Mouse (Mus musculus) hindbrain, embryonic 12.5 days (tissue): ENCODE results near the gene Poldip2. TPM values are rescaled to one million over a fixed set of nuclear protein-coding genes. Genes with fewer than 3 reads are reported as not detected.

Source experiments
- ATAC-seq: fragments of 200-750 bp; cut with Nextera tagmentation; 2 replicates; pipeline ENCODE4 v1.8.0; 2017; ENCODE audit warnings: moderate TSS enrichment; ENCODE audit not compliant: low FRiP score
- H3K27ac ChIP-seq: fragments of 300-500 bp; sonication (generic); 2 replicates; pipeline ENCODE4 v1.5.1; 2016; ENCODE audit warnings: mild to moderate bottlenecking
- H3K27me3 ChIP-seq: fragments of 300-500 bp; sonication (generic); 2 replicates; pipeline ENCODE4 v1.6.1; 2016; ENCODE audit warnings: mild to moderate bottlenecking
- H3K36me3 ChIP-seq: fragments of 300-500 bp; sonication (generic); 2 replicates; pipeline ENCODE4 v1.6.1; 2016; ENCODE audit warnings: mild to moderate bottlenecking
- H3K4me1 ChIP-seq: fragments of 300-500 bp; sonication (generic); 2 replicates; pipeline ENCODE4 v1.6.1; 2016
- H3K4me2 ChIP-seq: fragments of 300-500 bp; sonication (generic); replicated peaks from 2 replicates; pipeline ENCODE4 v1.6.1; 2016; ENCODE audit warnings: mild to moderate bottlenecking
- H3K4me3 ChIP-seq: fragments of 300-500 bp; sonication (generic); 2 replicates; pipeline ENCODE4 v1.5.1; 2016; ENCODE audit warnings: mild to moderate bottlenecking
- H3K9ac ChIP-seq: fragments of 300-500 bp; sonication (generic); 2 replicates; pipeline ENCODE4 v1.6.1; 2016; ENCODE audit warnings: mild to moderate bottlenecking, moderate library complexity
- H3K9me3 ChIP-seq: fragments of 300-500 bp; sonication (generic); replicated peaks from 2 replicates; pipeline ENCODE4 v1.6.1; 2016; ENCODE audit warnings: mild to moderate bottlenecking
- WGBS: fragments of 180-500 bp; shearing (Covaris S2); methylation state at CpG from one replicate; pipeline ENCODE4 v1.1.7; 2016; 5-methylcytosine and 5-hydroxymethylcytosine counted together
- polyA plus RNA-seq: library from polyadenylated mRNA; unstranded; fragments of >200 nt; fragmentation: Nextera tagmentation; extraction: Ambion mirVana; gene quantifications from 2 replicates; pipeline ENCODE4 v1.2.1, GENCODE M21; 2016

The Poldip2 gene
- polyA plus RNA-seq, 1 experiment from 2014 or later, result 166 TPM

DNA sequence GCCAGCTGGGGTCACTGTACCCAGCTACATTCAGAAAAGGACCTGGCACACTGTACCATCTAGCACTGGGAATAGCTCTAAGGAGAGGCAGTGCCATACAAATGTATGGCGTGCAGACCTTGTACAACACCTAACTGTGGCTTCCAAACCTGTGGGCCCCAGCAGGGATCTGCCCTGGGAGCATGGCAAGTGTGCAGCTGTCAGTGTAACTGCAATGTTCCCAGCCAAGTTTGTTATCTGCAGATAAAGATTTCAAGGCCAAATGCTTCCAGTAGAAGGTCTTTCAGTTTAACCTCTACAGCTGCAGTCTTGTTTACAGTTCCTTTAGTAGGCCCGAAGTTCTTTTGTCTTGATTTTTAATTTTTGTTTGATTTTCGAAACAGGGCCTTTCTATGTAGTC, 43.6 kb downstream of the Poldip2 start:
- Histone ChIP-seq H3K4me3 (no peak overlapping the region), H3K4me2 (no peak overlapping the region), H3K4me1 (peaks cover 3% of the 10 kb centered on the region), H3K9ac (no peak overlapping the region), H3K36me3 (no peaks in the 10 kb centered on the region), H3K27me3 (no peaks in the 10 kb centered on the region), H3K27ac (no peak overlapping the region), H3K9me3 (peaks cover 5% of the 10 kb centered on the region; the same call in 1 of the 2 replicates)
- 82% methylated on average over 3 of the region's 3 CpGs for WGBS
- ATAC-seq, result no peak

DNA sequence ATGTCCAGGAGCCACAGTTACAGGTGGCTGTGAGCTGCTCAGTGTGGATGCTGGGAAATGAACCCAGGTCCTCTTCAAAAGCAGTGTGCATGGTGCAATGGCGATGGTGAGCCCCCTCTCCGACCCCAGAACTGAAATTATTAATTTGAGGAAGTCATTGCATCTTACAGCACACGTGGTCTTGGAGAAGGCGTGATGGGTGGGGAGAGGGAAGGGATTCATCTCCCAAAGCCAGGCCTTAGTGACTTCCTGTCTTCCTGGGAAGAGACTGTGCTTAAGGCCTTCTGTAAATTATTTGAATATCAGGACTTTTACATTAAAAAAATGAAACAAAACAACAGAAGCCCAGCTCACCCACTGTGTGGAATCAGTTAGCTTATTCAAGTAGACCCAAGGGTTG, 44.1 kb downstream of the Poldip2 start:
- H3K36me3 ChIP-seq, result no peaks in the 10 kb centered on the region
- 85% methylated on average over 4 of the region's 4 CpGs for WGBS
- H3K4me2 ChIP-seq, result no peak overlapping the region
- H3K9me3 ChIP-seq, result peaks cover 5% of the 10 kb centered on the region; the same call in 1 of the 2 replicates
- H3K4me3 ChIP-seq, result no peak overlapping the region
- H3K4me1 ChIP-seq, result peaks cover 2% of the 10 kb centered on the region
- no peak overlapping the region for H3K9ac ChIP-seq
- H3K27ac ChIP-seq, result no peak overlapping the region
- ATAC-seq, result no peak
- H3K27me3 ChIP-seq, result no peaks in the 10 kb centered on the region

DNA sequence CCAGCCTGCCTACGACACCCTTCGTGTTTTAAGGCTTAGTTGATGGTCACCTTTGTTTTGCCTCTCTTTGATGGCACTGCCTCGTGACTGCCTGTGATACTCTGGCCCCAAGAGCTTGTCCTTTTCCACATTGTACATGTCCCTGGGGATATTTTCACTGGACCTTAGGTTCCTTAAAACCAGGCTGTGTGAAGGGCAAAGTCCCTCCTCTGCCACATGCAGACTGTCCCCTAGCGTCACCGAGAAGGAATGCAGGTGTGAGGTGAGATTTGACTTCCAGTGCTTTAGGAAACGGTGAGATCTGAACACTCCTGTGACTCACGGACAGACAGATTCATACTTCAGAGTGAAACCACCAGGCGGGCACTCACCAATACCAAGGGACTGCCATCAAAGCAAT, 45.2 kb downstream of the Poldip2 start:
- peaks cover 5% of the 10 kb centered on the region; the same call in 1 of the 2 replicates for H3K9me3 ChIP-seq
- ATAC-seq, result no peak
- no peaks in the 10 kb centered on the region for H3K36me3 ChIP-seq
- no peak overlapping the region for H3K9ac ChIP-seq
- H3K4me2 ChIP-seq, result no peak overlapping the region
- no peaks in the 10 kb centered on the region for H3K27me3 ChIP-seq
- H3K27ac ChIP-seq, result peak overlapping the region; percentile 62; the same call in 1 of the 2 replicates
- WGBS, result 54% methylated on average over 8 of the region's 8 CpGs
- H3K4me3 ChIP-seq, result no peak overlapping the region
- no peaks in the 10 kb centered on the region; the same call in 1 of the 2 replicates for H3K4me1 ChIP-seq

DNA sequence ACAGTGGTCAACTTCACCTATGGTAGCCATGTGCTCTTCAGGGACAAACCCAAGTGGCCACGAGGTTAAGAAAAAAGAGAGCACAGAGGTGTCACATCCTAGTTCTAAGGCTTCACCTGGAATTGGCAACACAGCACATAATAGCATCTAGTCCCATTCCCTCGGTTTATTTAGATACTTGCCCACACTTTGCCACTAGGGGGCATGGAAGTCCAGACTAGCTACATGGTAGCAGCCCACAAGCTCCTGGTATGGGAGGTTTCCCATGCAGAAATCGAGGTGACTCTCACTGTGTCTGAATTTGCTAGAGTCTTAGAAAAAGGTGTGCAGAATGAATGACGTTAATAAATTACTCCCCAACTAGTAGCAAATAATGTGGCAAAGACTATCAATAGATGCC, 48.5 kb downstream of the Poldip2 start:
- Histone ChIP-seq H3K4me2 (no peak overlapping the region), H3K9ac (no peak overlapping the region), H3K4me3 (no peak overlapping the region), H3K27me3 (no peaks in the 10 kb centered on the region), H3K36me3 (0 out of 2 replicates have a peak, but pooled peaks cover 6% of the 10 kb centered on the region), H3K9me3 (no peaks in the 10 kb centered on the region), H3K27ac (no peak overlapping the region), H3K4me1 (no peaks in the 10 kb centered on the region; the same call in 1 of the 2 replicates)
- 0 out of 2 replicates have a peak, but pooled peaks have one; percentile 61 for ATAC-seq
- 16% methylated on average over 4 of the region's 4 CpGs for WGBS

DNA sequence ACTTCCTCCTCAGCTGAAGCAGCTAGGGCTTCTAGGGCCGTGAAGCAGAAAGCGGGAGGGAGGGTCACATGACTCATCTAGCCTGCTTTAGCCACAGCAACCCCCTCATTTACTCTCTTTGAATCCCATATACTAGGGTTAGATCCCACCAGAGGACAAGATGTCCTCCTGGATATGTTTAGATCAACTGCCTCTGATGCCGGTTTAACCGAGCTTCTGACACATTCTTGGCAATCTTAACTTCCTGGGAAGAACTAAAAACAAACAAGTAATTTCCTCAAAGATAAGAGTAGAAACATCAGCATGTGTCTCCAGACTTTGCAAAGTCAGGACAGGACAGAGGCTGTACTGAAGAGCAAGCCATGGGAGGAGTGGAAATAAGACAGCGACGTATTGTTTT, 54.8 kb downstream of the Poldip2 start:
- Histone ChIP-seq H3K27ac (no peak overlapping the region), H3K4me2 (no peak overlapping the region), H3K27me3 (no peaks in the 10 kb centered on the region), H3K4me3 (no peak overlapping the region), H3K9me3 (no peaks in the 10 kb centered on the region), H3K9ac (no peak overlapping the region), H3K36me3 (peaks cover 37% of the 10 kb centered on the region), H3K4me1 (no peaks in the 10 kb centered on the region)
- 80% methylated on average over 6 of the region's 6 CpGs for WGBS
- no peak for ATAC-seq

DNA sequence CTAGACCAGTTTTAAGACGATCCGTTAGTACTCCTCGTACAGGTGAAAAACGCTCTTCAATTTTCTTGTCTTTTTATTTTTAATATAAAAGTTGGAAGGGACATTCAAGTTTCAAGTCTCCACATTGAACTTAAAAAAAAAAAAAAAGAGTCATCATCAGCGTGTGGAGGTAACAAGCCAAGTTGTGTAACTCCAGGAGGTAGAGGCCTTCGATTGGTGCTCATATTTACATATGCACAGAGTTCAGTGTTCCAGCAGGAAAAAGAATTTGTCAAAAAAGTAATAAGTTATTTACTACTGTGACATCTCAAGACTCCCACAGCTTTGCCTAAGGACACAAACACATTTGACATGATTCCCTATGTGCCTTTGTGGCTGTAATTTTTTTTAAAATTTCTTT, 55.6 kb downstream of the Poldip2 start:
- H3K4me2 ChIP-seq, result no peak overlapping the region
- ATAC-seq, result no peak
- no peaks in the 10 kb centered on the region for H3K27me3 ChIP-seq
- 93% methylated on average over 6 of the region's 6 CpGs for WGBS
- no peak overlapping the region for H3K27ac ChIP-seq
- H3K36me3 ChIP-seq, result peaks cover 45% of the 10 kb centered on the region
- no peak overlapping the region for H3K9ac ChIP-seq
- no peaks in the 10 kb centered on the region for H3K4me1 ChIP-seq
- H3K9me3 ChIP-seq, result no peaks in the 10 kb centered on the region
- no peak overlapping the region for H3K4me3 ChIP-seq

DNA sequence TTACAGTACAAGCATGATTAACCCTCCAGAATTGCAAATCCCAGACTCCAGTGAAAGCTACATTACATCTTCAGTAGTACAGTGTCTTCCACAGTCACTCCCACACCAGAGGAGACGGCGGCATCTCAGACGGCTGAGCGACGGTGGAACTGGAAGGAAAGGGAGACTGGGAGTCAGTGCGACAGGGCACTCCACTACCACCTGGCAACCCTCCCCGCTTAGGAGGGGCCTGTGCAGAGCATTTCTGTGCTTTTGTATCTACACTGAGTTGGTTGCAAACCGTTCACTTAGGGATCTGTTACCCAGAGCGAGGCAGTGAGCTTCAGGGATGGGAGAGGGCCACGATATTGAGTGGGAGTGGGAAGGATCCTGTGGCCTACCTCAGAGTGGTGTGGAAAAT, 56.8 kb downstream of the Poldip2 start:
- H3K9me3 ChIP-seq, result no peaks in the 10 kb centered on the region
- no peaks in the 10 kb centered on the region for H3K27me3 ChIP-seq
- H3K27ac ChIP-seq, result no peak overlapping the region
- no peak overlapping the region for H3K4me3 ChIP-seq
- no peak for ATAC-seq
- no peak overlapping the region for H3K9ac ChIP-seq
- no peak overlapping the region for H3K4me2 ChIP-seq
- H3K36me3 ChIP-seq, result peaks cover 45% of the 10 kb centered on the region
- no peaks in the 10 kb centered on the region for H3K4me1 ChIP-seq
- WGBS, result 91% methylated on average over 10 of the region's 10 CpGs

DNA sequence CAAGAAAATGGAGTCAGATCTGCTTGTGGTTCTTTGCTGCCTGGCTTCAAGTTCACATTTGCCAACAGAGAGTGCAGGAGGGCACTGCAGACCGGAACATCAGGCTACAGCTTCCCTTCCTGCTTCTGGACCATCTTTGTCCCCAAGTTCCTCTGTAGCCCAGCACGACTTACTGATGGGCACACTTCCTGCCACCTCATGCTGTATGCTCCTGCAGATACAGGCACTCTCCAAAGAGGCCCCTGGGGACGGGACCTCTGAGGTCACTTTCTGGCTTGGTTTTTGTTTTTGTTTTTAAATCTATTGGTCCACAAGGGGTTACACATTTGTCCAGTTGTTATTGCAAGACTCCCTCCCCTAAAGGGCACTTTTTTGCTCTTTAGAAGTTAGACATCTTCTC, 57.8 kb downstream of the Poldip2 start:
- no peak overlapping the region for H3K4me3 ChIP-seq
- H3K9me3 ChIP-seq, result no peaks in the 10 kb centered on the region
- no peak overlapping the region for H3K27ac ChIP-seq
- H3K36me3 ChIP-seq, result peaks cover 50% of the 10 kb centered on the region
- H3K9ac ChIP-seq, result no peak overlapping the region
- H3K4me2 ChIP-seq, result no peak overlapping the region
- ATAC-seq, result no peak
- H3K27me3 ChIP-seq, result no peaks in the 10 kb centered on the region
- WGBS, result 69% methylated on average over 3 of the region's 3 CpGs
- H3K4me1 ChIP-seq, result no peaks in the 10 kb centered on the region

DNA sequence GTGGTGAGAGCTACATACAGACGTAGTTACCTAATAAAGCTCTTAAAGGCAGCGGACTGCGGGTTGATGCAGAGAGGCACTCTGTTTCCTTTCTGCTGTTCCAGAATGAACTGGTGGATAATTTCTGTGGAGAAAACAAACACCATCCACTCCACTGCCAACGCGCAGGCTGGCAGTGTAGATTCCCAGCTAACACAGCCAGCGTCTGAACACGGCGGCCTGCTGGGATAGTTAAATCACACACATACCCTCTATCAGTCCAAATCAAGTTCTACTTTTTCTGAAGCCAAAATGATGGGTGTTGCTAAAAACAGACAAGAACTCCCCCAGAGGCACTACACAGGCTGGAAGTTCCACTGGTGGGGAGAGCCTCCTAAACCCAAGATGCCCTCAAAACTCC, 59.4 kb downstream of the Poldip2 start:
- no peaks in the 10 kb centered on the region for H3K4me1 ChIP-seq
- no peaks in the 10 kb centered on the region for H3K9me3 ChIP-seq
- 95% methylated on average over 8 of the region's 8 CpGs for WGBS
- H3K27me3 ChIP-seq, result no peaks in the 10 kb centered on the region
- H3K9ac ChIP-seq, result no peak overlapping the region
- no peak overlapping the region for H3K4me2 ChIP-seq
- H3K27ac ChIP-seq, result no peak overlapping the region
- peaks cover 53% of the 10 kb centered on the region for H3K36me3 ChIP-seq
- no peak for ATAC-seq
- H3K4me3 ChIP-seq, result no peak overlapping the region

DNA sequence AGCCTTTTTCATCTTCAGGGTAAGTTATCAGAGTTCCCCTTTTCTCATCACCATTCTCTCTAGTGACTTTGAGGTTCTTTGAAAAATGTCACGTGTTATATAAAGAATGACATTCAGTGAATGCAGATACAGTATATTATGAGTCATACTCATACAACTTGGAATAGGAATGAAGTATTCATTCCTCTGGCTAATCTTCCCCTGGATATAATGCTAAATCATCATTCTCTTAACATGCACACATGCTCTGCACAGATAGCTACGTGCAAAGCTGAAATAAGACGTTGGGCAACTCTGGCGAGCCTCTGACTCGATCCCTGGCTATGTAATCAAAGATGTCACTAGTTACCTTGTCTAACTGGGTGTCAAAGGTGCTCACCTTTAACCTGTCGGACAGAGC, 59.9 kb downstream of the Poldip2 start:
- H3K9ac ChIP-seq, result no peak overlapping the region
- 94% methylated on average over 6 of the region's 6 CpGs for WGBS
- no peaks in the 10 kb centered on the region for H3K4me1 ChIP-seq
- no peak overlapping the region for H3K27ac ChIP-seq
- H3K27me3 ChIP-seq, result no peaks in the 10 kb centered on the region
- no peak for ATAC-seq
- H3K4me3 ChIP-seq, result no peak overlapping the region
- H3K36me3 ChIP-seq, result peaks cover 53% of the 10 kb centered on the region
- no peaks in the 10 kb centered on the region for H3K9me3 ChIP-seq
- no peak overlapping the region for H3K4me2 ChIP-seq

Other genes starting within 250 kb of the Poldip2 start
- gene BC030499, start 221.4 kb upstream of the Poldip2 start, polyA plus RNA-seq, result 0.34 and 0.51 TPM in 2 replicates
- 29.4 and 35.9 TPM in 2 replicates for gene Spag5, start 210.7 kb upstream of the Poldip2 start, polyA plus RNA-seq
- 16.8 and 20.1 TPM in 2 replicates for gene Aldoc, start 189.2 kb upstream of the Poldip2 start, polyA plus RNA-seq
- gene Pigs, start 183.8 kb upstream of the Poldip2 start, polyA plus RNA-seq, result 76.9 and 77.1 TPM in 2 replicates
- 86.0 and 92.7 TPM in 2 replicates for gene Unc119, start 168.7 kb upstream of the Poldip2 start, polyA plus RNA-seq
- not detected in 2 replicates for gene Foxn1, start 125.6 kb upstream of the Poldip2 start, polyA plus RNA-seq
- gene Slc13a2, start 90.0 kb upstream of the Poldip2 start, polyA plus RNA-seq, result not detected in 2 replicates
- 17.5 and 17.9 TPM in 2 replicates for gene Slc46a1, start 46.5 kb upstream of the Poldip2 start, polyA plus RNA-seq
- 33.7 and 35.7 TPM in 2 replicates for gene Sarm1, start 14.4 kb upstream of the Poldip2 start, polyA plus RNA-seq
- gene Vtn, start 13.1 kb upstream of the Poldip2 start, polyA plus RNA-seq, result 118 and 156 TPM in 2 replicates
- not detected in 2 replicates for gene Sebox, start 8.7 kb upstream of the Poldip2 start, polyA plus RNA-seq
- gene Tmem199, start within 50 bp of the Poldip2 start, polyA plus RNA-seq, result 75.2 and 81.1 TPM in 2 replicates
- 59.8 and 61.4 TPM in 2 replicates for gene Tnfaip1, start 24.1 kb downstream of the Poldip2 start, polyA plus RNA-seq
- gene Ift20, start 24.2 kb downstream of the Poldip2 start, polyA plus RNA-seq, result 108 and 127 TPM in 2 replicates
- 44.2 and 47.3 TPM in 2 replicates for gene Tmem97, start 38.6 kb downstream of the Poldip2 start, polyA plus RNA-seq
- 25.3 and 26.6 TPM in 2 replicates for gene Nlk, start 185.2 kb downstream of the Poldip2 start, polyA plus RNA-seq
- gene Ccnq, start 239.5 kb downstream of the Poldip2 start, polyA plus RNA-seq, result 29.2 and 31.3 TPM in 2 replicates